Comparison of ENCODE assay signal across 9 mouse cellular contexts in the genomic region with DNA sequence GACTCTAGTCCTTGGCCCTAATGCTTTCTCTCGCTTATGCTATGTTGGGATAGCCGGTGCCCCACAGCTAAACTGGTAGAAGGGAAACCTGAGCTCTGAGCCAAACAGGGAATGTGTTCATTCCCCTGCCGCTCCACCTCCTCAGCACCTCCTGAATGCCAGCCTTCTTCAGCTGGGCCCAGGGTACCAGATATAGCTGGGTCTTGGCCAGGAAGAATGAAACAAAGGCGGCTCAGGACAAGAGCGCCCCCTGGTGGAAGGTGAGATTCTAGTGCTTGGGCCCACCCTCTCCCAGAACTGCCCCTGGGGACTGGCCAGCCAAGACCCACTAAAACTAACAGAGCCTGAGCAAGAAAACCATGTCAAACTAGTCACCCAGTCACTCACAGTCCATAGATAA.
DNase-seq lines count a peak whose midpoint lies in the region; ATAC-seq and TF ChIP-seq lines count a peak whose summit lies in the region.
"Had no signal": no experiment of that assay in that cellular context is flagged by ENCODE, and none has a peak within 500 bp of the region (broad histone marks: within the 10 kb centered on the region; RNA-seq: fewer than 3 reads in every experiment).

No protein-coding gene starts in this region.

- WGBS in liver, embryonic 12.5 days (ENCODE audit: insufficient replicate concordance) = 42% methylated on average over 5 of the region's 5 CpGs
- WGBS in liver, postnatal 0 days (ENCODE audit: insufficient replicate concordance) = 53% methylated on average over 5 of the region's 5 CpGs
- 40% methylated on average over 5 of the region's 5 CpGs for WGBS in small intestine, adult 2 months
- WGBS in forebrain, embryonic 16.5 days = 28% methylated on average over 5 of the region's 5 CpGs

- H3K27ac ChIP-seq in liver, embryonic 12.5 days = no peak overlapping the region
- no peak overlapping the region for H3K27ac ChIP-seq in cortical plate, adult 2 months (ENCODE audit: insufficient read depth, low read length)
- H3K27ac ChIP-seq in liver, postnatal 0 days (ENCODE audit: low read depth) = no peak overlapping the region
- H3K27ac ChIP-seq in small intestine, adult 2 months (ENCODE audit: insufficient read depth, low read depth, low read length) = no peak overlapping the region
- no peak overlapping the region for H3K27ac ChIP-seq in forebrain, embryonic 16.5 days (ENCODE audit: low read length)
- H3K27ac ChIP-seq: heart, embryonic 13.5 days had no signal

- H3K27me3 ChIP-seq in liver, embryonic 12.5 days (replicated peaks) = 0 out of 2 replicates have a peak, but pooled peaks cover 5% of the 10 kb centered on the region
- H3K27me3 ChIP-seq in liver, postnatal 0 days (ENCODE audit: insufficient read depth, low read length) = no peaks in the 10 kb centered on the region
- no peaks in the 10 kb centered on the region for H3K27me3 ChIP-seq in small intestine, adult 2 months (ENCODE audit: control insufficient read depth, insufficient read depth, low read length)
- no peaks in the 10 kb centered on the region for H3K27me3 ChIP-seq in forebrain, embryonic 16.5 days (replicated peaks; ENCODE audit: control insufficient read depth, insufficient read depth, low read length)

- peak; percentile 47 for DNase-seq in liver
- peak; percentile 15 for DNase-seq in T-cell, adult 2 months (ENCODE audit: low spot score)
- peak; percentile 20 to 61 for DNase-seq in kidney, adult 8-10 months
- peak; percentile 73 for DNase-seq in liver, postnatal 0 days

- no peaks in the 10 kb centered on the region for H3K4me1 ChIP-seq in liver, embryonic 12.5 days
- no peaks in the 10 kb centered on the region for H3K4me1 ChIP-seq in cortical plate, adult 2 months (ENCODE audit: control insufficient read depth, insufficient read depth, low read length)
- H3K4me1 ChIP-seq in liver, postnatal 0 days (ENCODE audit: insufficient read depth) = peaks cover 24% of the 10 kb centered on the region
- peaks cover 13% of the 10 kb centered on the region for H3K4me1 ChIP-seq in small intestine, adult 2 months (ENCODE audit: control insufficient read depth, insufficient read depth, insufficient read length, low read length)
- peaks cover 15% of the 10 kb centered on the region for H3K4me1 ChIP-seq in forebrain, embryonic 16.5 days (replicated peaks; ENCODE audit: control insufficient read depth, insufficient read depth, low read length)

- H3K9me3 ChIP-seq in liver, embryonic 12.5 days (replicated peaks) = no peaks in the 10 kb centered on the region
- no peaks in the 10 kb centered on the region for H3K9me3 ChIP-seq in liver, postnatal 0 days (ENCODE audit: low read length)
- no peaks in the 10 kb centered on the region for H3K9me3 ChIP-seq in forebrain, embryonic 16.5 days (ENCODE audit: control insufficient read depth, low read length)
- H3K9me3 ChIP-seq: heart, embryonic 13.5 days had no signal

- H3K4me3 ChIP-seq in liver, embryonic 12.5 days = no peak overlapping the region
- no peak overlapping the region for H3K4me3 ChIP-seq in cortical plate, adult 2 months (ENCODE audit: insufficient read depth, low read length)
- H3K4me3 ChIP-seq in liver, postnatal 0 days (ENCODE audit: low read depth, low read length) = no peak overlapping the region
- H3K4me3 ChIP-seq in small intestine, adult 2 months (ENCODE audit: low read depth, low read length) = no peak overlapping the region
- H3K4me3 ChIP-seq in forebrain, embryonic 16.5 days (replicated peaks; ENCODE audit: low read length) = no peak overlapping the region
- H3K4me3 ChIP-seq: heart, embryonic 13.5 days had no signal

- no peak overlapping the region for H3K9ac ChIP-seq in liver, embryonic 12.5 days
- no peak overlapping the region for H3K9ac ChIP-seq in liver, postnatal 0 days (replicated peaks)
- no peak overlapping the region for H3K9ac ChIP-seq in forebrain, embryonic 16.5 days (replicated peaks; ENCODE audit: low read depth, low read length)
- H3K9ac ChIP-seq: heart, embryonic 13.5 days had no signal

- H3K36me3 ChIP-seq in liver, embryonic 12.5 days = no peaks in the 10 kb centered on the region
- no peaks in the 10 kb centered on the region for H3K36me3 ChIP-seq in liver, postnatal 0 days (replicated peaks; ENCODE audit: insufficient read depth, low read length)
- H3K36me3 ChIP-seq in small intestine, adult 2 months (ENCODE audit: control insufficient read depth, insufficient read depth, low read length) = no peaks in the 10 kb centered on the region
- no peaks in the 10 kb centered on the region for H3K36me3 ChIP-seq in forebrain, embryonic 16.5 days (ENCODE audit: control insufficient read depth, insufficient read depth)
- H3K36me3 ChIP-seq: heart, embryonic 13.5 days had no signal

- no peak for ATAC-seq in liver, embryonic 12.5 days
- no peak for ATAC-seq in liver, postnatal 0 days
- ATAC-seq in forebrain, embryonic 16.5 days = no peak

- no peak for TF ChIP-seq POLR2A in cortical plate, adult 2 months (IDR thresholded peaks at IDR 0.05; ENCODE audit: extremely low read depth, insufficient read depth, low read length)
- no peak for TF ChIP-seq POLR2A in small intestine, adult 2 months (IDR thresholded peaks at IDR 0.05; ENCODE audit: low read depth, low read length)

- no peak for TF ChIP-seq EP300 in liver, postnatal 0 days (IDR thresholded peaks at IDR 0.05; ENCODE audit: low read depth)

- TF ChIP-seq CTCF in cortical plate, adult 2 months (IDR thresholded peaks at IDR 0.05; ENCODE audit: extremely low read depth, insufficient read depth, low read length) = peak; percentile 56
- peak; percentile 84 for TF ChIP-seq CTCF in liver, postnatal 0 days (IDR thresholded peaks at IDR 0.05; ENCODE audit: low read depth)
- peak; percentile 89 for TF ChIP-seq CTCF in small intestine, adult 2 months (IDR thresholded peaks at IDR 0.05; ENCODE audit: extremely low read depth, insufficient read length, insufficient replicate concordance, low read depth, low read length)

- no peak overlapping the region for H3K4me2 ChIP-seq in liver, embryonic 12.5 days
- H3K4me2 ChIP-seq in liver, postnatal 0 days (ENCODE audit: low read depth, low read length) = no peak overlapping the region
- no peak overlapping the region for H3K4me2 ChIP-seq in forebrain, embryonic 16.5 days (ENCODE audit: low read length)
- H3K4me2 ChIP-seq: heart, embryonic 13.5 days had no signal

Comparison
In these comparisons a context has a peak if more than half of its experiments do, and no peak if none do; other contexts are left out.
1. DNase-seq: peak in every context shown above with its lines; median percentile 73 in liver, postnatal 0 days; 47 in liver; 40 in kidney, adult 8-10 months; 15 in T-cell, adult 2 months.